Comparison of ENCODE assay signal across 8 mouse cellular contexts in the genomic region with DNA sequence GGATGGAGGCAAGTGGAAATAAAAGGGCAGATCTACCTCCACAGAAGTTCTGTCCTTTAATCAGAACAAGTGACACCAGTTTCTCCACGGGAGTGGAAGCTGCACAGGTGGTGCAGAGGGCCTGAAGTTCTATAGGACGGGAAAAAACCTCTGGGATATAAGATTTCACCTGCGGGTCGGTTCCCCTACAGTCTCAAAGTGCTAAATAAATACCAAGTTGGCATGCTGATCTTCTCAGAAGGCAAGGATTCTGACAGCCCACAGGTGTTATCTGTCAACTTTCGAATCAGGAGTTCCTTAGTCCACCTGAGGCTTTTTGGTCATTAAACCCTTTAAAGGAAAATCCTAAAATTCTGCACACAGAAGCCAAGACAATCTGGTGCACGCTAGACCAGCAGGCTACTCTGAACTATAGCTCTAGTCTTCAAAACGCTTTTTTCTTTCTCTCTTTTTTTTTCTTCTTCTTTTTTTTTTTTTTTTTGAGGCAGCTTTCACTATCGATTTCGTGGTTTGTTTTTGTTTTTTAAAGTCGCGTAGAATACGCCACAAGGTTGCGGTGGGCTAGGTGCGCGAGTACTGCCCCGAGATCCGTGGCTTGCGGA. TPM values are rescaled to one million over a fixed set of nuclear protein-coding genes. Genes with fewer than 3 reads are reported as not detected.
DNase-seq lines count a peak whose midpoint lies in the region; ATAC-seq and TF ChIP-seq lines count a peak whose summit lies in the region.

No protein-coding gene starts in this region.

- no peaks in the 10 kb centered on the region for H3K27me3 ChIP-seq in G1E (ENCODE audit: insufficient read depth, low read length)
- no peaks in the 10 kb centered on the region for H3K27me3 ChIP-seq in intestine, embryonic 15.5 days (replicated peaks)
- no peaks in the 10 kb centered on the region for H3K27me3 ChIP-seq in midbrain, embryonic 12.5 days

- no peaks in the 10 kb centered on the region for H3K9me3 ChIP-seq in G1E (replicated peaks)
- H3K9me3 ChIP-seq in intestine, embryonic 15.5 days = no peaks in the 10 kb centered on the region
- no peaks in the 10 kb centered on the region for H3K9me3 ChIP-seq in midbrain, embryonic 12.5 days

- peak overlapping the region; percentile 96 for H3K4me3 ChIP-seq in G1E (ENCODE audit: low read depth, low read length)
- H3K4me3 ChIP-seq in intestine, embryonic 15.5 days (replicated peaks) = peak overlapping the region; percentile 77
- H3K4me3 ChIP-seq in midbrain, embryonic 12.5 days = peak overlapping the region; percentile 87

- WGBS in intestine, embryonic 15.5 days = under 1% methylated on average over 18 of the region's 18 CpGs
- 2% methylated on average over 18 of the region's 18 CpGs for WGBS in midbrain, embryonic 12.5 days

- TF ChIP-seq CTCF in G1E (IDR thresholded peaks at IDR 0.05; ENCODE audit: low read depth, low read length) = no peak

- H3K4me2 ChIP-seq in intestine, embryonic 15.5 days (replicated peaks) = peak overlapping the region; percentile 64
- H3K4me2 ChIP-seq in midbrain, embryonic 12.5 days (replicated peaks) = peak overlapping the region; percentile 73

- H3K36me3 ChIP-seq in G1E (replicated peaks) = peaks cover 10% of the 10 kb centered on the region
- H3K36me3 ChIP-seq in intestine, embryonic 15.5 days = no peaks in the 10 kb centered on the region
- H3K36me3 ChIP-seq in midbrain, embryonic 12.5 days = no peaks in the 10 kb centered on the region

- H3K27ac ChIP-seq in intestine, embryonic 15.5 days = peak overlapping the region; percentile 96
- H3K27ac ChIP-seq in midbrain, embryonic 12.5 days (replicated peaks) = peak overlapping the region; percentile 87

- no peak for ATAC-seq in G1E (ENCODE audit: extremely low read depth, insufficient number of reproducible peaks, low FRiP score, poor library complexity, severe bottlenecking)
- 0 out of 2 replicates have a peak, but pooled peaks have one; percentile 4 for ATAC-seq in erythroblast, adult 5-6 weeks (replicated peaks; ENCODE audit: low FRiP score, poor library complexity, severe bottlenecking)
- ATAC-seq in intestine, embryonic 15.5 days = no peak
- no peak for ATAC-seq in midbrain, embryonic 12.5 days (ENCODE audit: low FRiP score, low read depth)
- ATAC-seq in activated CD4-positive, CD25-positive, alpha-beta regulatory T cell, adult 4 months = no peak

- DNase-seq in gastrocnemius, adult 18-20 months (ENCODE audit: low spot score) = peak; percentile 10
- DNase-seq in gastrocnemius, postnatal 14 days = no peak
- no peak for DNase-seq in G1E (ENCODE audit: low spot score)
- DNase-seq in c-Kit-positive CD71-positive TER-119-positive erythroid progenitor cells, embryonic 14.5 days (ENCODE audit: low spot score) = no peak

- peaks cover 29% of the 10 kb centered on the region for H3K4me1 ChIP-seq in G1E (ENCODE audit: insufficient read depth, low read depth, low read length)
- H3K4me1 ChIP-seq in intestine, embryonic 15.5 days (replicated peaks) = peaks cover 3% of the 10 kb centered on the region; the same call in 1 of the 2 replicates
- peaks cover 20% of the 10 kb centered on the region for H3K4me1 ChIP-seq in midbrain, embryonic 12.5 days

- intact Hi-C loops in gastrocnemius, postnatal 14 days (cut with DNase I; ENCODE audit: low total_unique reads) = no loop called here

- H3K9ac ChIP-seq in intestine, embryonic 15.5 days = peak overlapping the region; percentile 58
- peak overlapping the region; percentile 59 for H3K9ac ChIP-seq in midbrain, embryonic 12.5 days (replicated peaks)

RNA-seq across cellular contexts. Expression of gene Rapgef6, which starts 0.6 kb away (rescaled TPM):
- total RNA-seq in gastrocnemius, adult 18-20 months (2021) = 1 to 10 TPM; 6.2 to 6.3 TPM
- total RNA-seq in gastrocnemius, postnatal 14 days (2021) = 1 to 10 TPM; 8.1 to 8.6 TPM
- total RNA-seq in G1E (2014; fragmentation: Nextera tagmentation) (60.4 and 76.5 TPM in 2 replicates), G1E (2017) (44.8 and 49.0 TPM in 2 replicates)
- 16.2 and 18.9 TPM in 2 replicates for polyA plus RNA-seq in G1E (2012)
- 33.0 and 41.2 TPM in 2 replicates for total RNA-seq in erythroblast, adult 5-6 weeks (2015; ENCODE audit: low replicate concordance)
- total RNA-seq in erythroblast, adult 5-6 weeks (2017; ENCODE audit: low replicate concordance) = 47.5 and 58.5 TPM in 2 replicates
- polyA plus RNA-seq in intestine, embryonic 15.5 days (2015; fragmentation: Nextera tagmentation; extraction: Ambion mirVana) = 31.7 and 32.0 TPM in 2 replicates
- polyA plus RNA-seq in midbrain, embryonic 12.5 days (2016; fragmentation: Nextera tagmentation; extraction: Ambion mirVana) = 34.5 and 37.5 TPM in 2 replicates
- polyA plus RNA-seq in activated CD4-positive, CD25-positive, alpha-beta regulatory T cell, adult 4 months (2017; shearing (Covaris generic)) = 100 to 1,000 TPM; 180 to 208 TPM
